Mouse (Mus musculus) spleen, adult 2 months (tissue): ENCODE results near the gene Arih2. TPM values are rescaled to one million over a fixed set of nuclear protein-coding genes. Genes with fewer than 3 reads are reported as not detected.

Source experiments
- DNase-seq, 2 experiments: peaks; one replicate each; pipeline versions ENCODE4 v3.0.0 to v3.0.0-alpha.2; 2012 to 2021; ENCODE audit warnings: low spot score in 2 of 2, low read depth in 1 of 2
- H3K27ac ChIP-seq: fragments of 200-500 bp; 2 replicates; pipeline ENCODE4 v1.5.1; 2012; ENCODE audit warnings: low read length, inconsistent platforms; ENCODE audit not compliant: insufficient read depth
- H3K27me3 ChIP-seq: fragments of 200-500 bp; 2 replicates; pipeline ENCODE4 v1.6.1; 2012; ENCODE audit warnings: mild to moderate bottlenecking, moderate library complexity, low read length, inconsistent platforms; ENCODE audit not compliant: control insufficient read depth, insufficient read depth
- H3K36me3 ChIP-seq: fragments of 200-500 bp; 2 replicates; pipeline ENCODE4 v1.6.1; 2012; ENCODE audit warnings: mild to moderate bottlenecking, low read length, inconsistent platforms; ENCODE audit not compliant: control insufficient read depth, insufficient read depth
- H3K4me1 ChIP-seq: fragments of 200-500 bp; 2 replicates; pipeline ENCODE4 v1.6.1; 2011; ENCODE audit warnings: inconsistent platforms; ENCODE audit not compliant: control insufficient read depth, insufficient read depth, insufficient read length
- H3K4me3 ChIP-seq: fragments of 200-500 bp; 2 replicates; pipeline ENCODE4 v1.5.1; 2011; ENCODE audit warnings: mild to moderate bottlenecking, inconsistent platforms; ENCODE audit not compliant: insufficient read depth, insufficient read length; ENCODE audit errors: extremely low read depth
- CTCF ChIP-seq: fragments of 200-500 bp; IDR thresholded peaks from 2 replicates; pipeline ENCODE4 v1.5.1; 2011; ENCODE audit warnings: mild to moderate bottlenecking, inconsistent platforms; ENCODE audit not compliant: insufficient read depth, insufficient read length, insufficient replicate concordance; ENCODE audit errors: extremely low read depth
- POLR2A ChIP-seq: fragments of 200-500 bp; IDR thresholded peaks from 2 replicates; pipeline ENCODE4 v1.6.1; 2011; ENCODE audit warnings: low read depth, low read length, inconsistent platforms
- WGBS: fragments of 180-500 bp; shearing (Covaris S2); methylation state at CpG from one replicate; pipeline ENCODE4 v1.1.7; 2018; 5-methylcytosine and 5-hydroxymethylcytosine counted together
- polyA plus RNA-seq: library from polyadenylated mRNA; depleted of rRNA; stranded (reverse); fragments of >200 nt; gene quantifications from 2 replicates; pipeline ENCODE4 v1.2.3, GENCODE M21; 2012; rRNA removed

Arih2 gene
- 28.4 and 28.8 TPM in 2 replicates for polyA plus RNA-seq

- TF ChIP-seq POLR2A (peak; percentile 83), CTCF (no peak)
Measured at GRCm38 (mm10) chr9:108648611-108649560, at the start of gene Arih2. Arih2 (minus strand) TSS chr9:108649386.

GRCm38 (mm10) chr9:108694533-108694932 is 45.3 kb upstream of the Arih2 start:
- Histone ChIP-seq H3K27me3 (peaks cover 7% of the 10 kb centered on the region), H3K4me1 (no peaks in the 10 kb centered on the region), H3K27ac (no peak overlapping the region), H3K4me3 (no peak overlapping the region), H3K36me3 (no peaks in the 10 kb centered on the region)
- DNase-seq, result no peak
- 86% methylated on average over 1 of the region's 1 CpGs for WGBS
- no peak for TF ChIP-seq POLR2A
- TF ChIP-seq CTCF, result no peak

More at GRCm38 (mm10) chr9:108648611-108649560, at the start of gene Arih2:
- Histone ChIP-seq H3K4me1 (peaks cover 5% of the 10 kb centered on the region; the same call in 1 of the 2 replicates), H3K4me3 (peak within 1 kb of the TSS; percentile 85), H3K27me3 (no peaks in the 10 kb centered on the region), H3K36me3 (no peaks in the 10 kb centered on the region), H3K27ac (peak within 1 kb of the TSS; percentile 95)
- peak; percentile 83 to 88 for DNase-seq
- WGBS, result under 1% methylated on average over 112 of the region's 112 CpGs

- H3K27me3 ChIP-seq, result peaks cover 7% of the 10 kb centered on the region
- no peaks in the 10 kb centered on the region for H3K36me3 ChIP-seq
- no peak for TF ChIP-seq CTCF
- TF ChIP-seq POLR2A, result no peak
- H3K4me3 ChIP-seq, result no peak overlapping the region
- 87% methylated on average over 4 of the region's 4 CpGs for WGBS
- no peak for DNase-seq
- no peaks in the 10 kb centered on the region for H3K4me1 ChIP-seq
- H3K27ac ChIP-seq, result no peak overlapping the region
Measured at GRCm38 (mm10) chr9:108693946-108694345, 44.8 kb upstream of the Arih2 start.

- peak in 1 of 2 experiments; percentile 22 for DNase-seq
- no peak overlapping the region for H3K27ac ChIP-seq
- H3K36me3 ChIP-seq, result no peaks in the 10 kb centered on the region
- H3K4me3 ChIP-seq, result peak overlapping the region; percentile 86
- under 1% methylated on average over 86 of the region's 92 CpGs for whole genome bisulfite sequencing
- peaks cover 7% of the 10 kb centered on the region for H3K27me3 ChIP-seq
- TF ChIP-seq POLR2A, result no peak
- no peak for TF ChIP-seq CTCF
- H3K4me1 ChIP-seq, result no peaks in the 10 kb centered on the region
Measured at GRCm38 (mm10) chr9:108692226-108693041, 43.2 kb upstream of the Arih2 start.

- Histone ChIP-seq H3K36me3 (no peaks in the 10 kb centered on the region), H3K27me3 (peaks cover 7% of the 10 kb centered on the region), H3K4me3 (peak overlapping the region; percentile 86; the same call in 1 of the 2 replicates), H3K27ac (peak overlapping the region; percentile 19; the same call in 1 of the 2 replicates), H3K4me1 (no peaks in the 10 kb centered on the region)
- TF ChIP-seq POLR2A (no peak), CTCF (no peak)
- WGBS, result 1% methylated on average over 41 of the region's 42 CpGs
- DNase-seq, result peak; percentile 26 to 73
Measured at GRCm38 (mm10) chr9:108691846-108692225, 42.6 kb upstream of the Arih2 start.

GRCm38 (mm10) chr9:108691371-108691770 is 42.2 kb upstream of the Arih2 start:
- no peak for TF ChIP-seq POLR2A
- TF ChIP-seq CTCF, result no peak
- H3K36me3 ChIP-seq, result no peaks in the 10 kb centered on the region
- no peak for DNase-seq
- H3K27ac ChIP-seq, result no peak overlapping the region
- no peaks in the 10 kb centered on the region for H3K4me1 ChIP-seq
- H3K4me3 ChIP-seq, result no peak overlapping the region
- 38% methylated on average over 8 of the region's 8 CpGs for WGBS
- peaks cover 7% of the 10 kb centered on the region for H3K27me3 ChIP-seq
